Mouse (Mus musculus) midbrain, embryonic 16.5 days (tissue): Measurements from ENCODE around the gene Birc3. TPM values are rescaled to one million over a fixed set of nuclear protein-coding genes. Genes with fewer than 3 reads are reported as not detected.
"Not testable (repeated sequence)": the region's sequence is repeated elsewhere in the genome, so short reads cannot be mapped to it uniquely, and the experiment has no call there.

Experiments
- ATAC-seq: fragments of 200-750 bp; cut with Nextera tagmentation; 2 replicates; pipeline ENCODE4 v1.8.0; 2017; ENCODE audit warnings: moderate TSS enrichment
- H3K27ac ChIP-seq: fragments of 300-500 bp; sonication (generic); 2 replicates; pipeline ENCODE4 v1.5.1; 2014; ENCODE audit warnings: mild to moderate bottlenecking, low read length, mixed read lengths
- H3K27me3 ChIP-seq: fragments of 300-500 bp; sonication (generic); 2 replicates; pipeline ENCODE4 v1.6.1; 2014; ENCODE audit warnings: low read depth, low read length, mixed read lengths; ENCODE audit not compliant: control insufficient read depth, insufficient read depth
- H3K36me3 ChIP-seq: fragments of 300-500 bp; sonication (generic); 2 replicates; pipeline ENCODE4 v1.6.1; 2014; ENCODE audit warnings: mild to moderate bottlenecking, low read length, moderate library complexity, mixed read lengths; ENCODE audit not compliant: control insufficient read depth, insufficient read depth
- H3K4me1 ChIP-seq: fragments of 300-500 bp; sonication (generic); 2 replicates; pipeline ENCODE4 v1.6.1; 2014; ENCODE audit warnings: mild to moderate bottlenecking, low read length, mixed read lengths; ENCODE audit not compliant: control insufficient read depth, insufficient read depth
- H3K4me2 ChIP-seq: fragments of 300-500 bp; sonication (generic); 2 replicates; pipeline ENCODE4 v1.6.1; 2014; ENCODE audit warnings: mild to moderate bottlenecking, low read length, mixed read lengths
- H3K4me3 ChIP-seq: fragments of 300-500 bp; sonication (generic); 2 replicates; pipeline ENCODE4 v1.5.1; 2014; ENCODE audit warnings: low read depth, mild to moderate bottlenecking, low read length, moderate library complexity, mixed read lengths
- H3K9ac ChIP-seq: fragments of 300-500 bp; sonication (generic); 2 replicates; pipeline ENCODE4 v1.6.1; 2014; ENCODE audit warnings: low read depth, low read length, mixed read lengths
- H3K9me3 ChIP-seq: fragments of 300-500 bp; sonication (generic); replicated peaks from 2 replicates; pipeline ENCODE4 v1.6.1; 2014; ENCODE audit warnings: mild to moderate bottlenecking, low read length, mixed read lengths; ENCODE audit not compliant: control insufficient read depth, poor library complexity, severe bottlenecking
- WGBS: fragments of 180-500 bp; shearing (Covaris S2); extraction: QIAGEN DNeasy Blood & Tissue Kit; methylation state at CpG from one replicate; pipeline ENCODE4 v1.1.7; 2014; 5-methylcytosine and 5-hydroxymethylcytosine counted together
- polyA plus RNA-seq: library from polyadenylated mRNA; unstranded; fragments of >200 nt; fragmentation: Nextera tagmentation; extraction: Ambion mirVana; gene quantifications from 2 replicates; pipeline ENCODE4 v1.2.1, GENCODE M21; 2015

Gene Birc3
- polyA plus RNA-seq, 1 experiment from 2014 or later = 1.5 TPM

- Histone ChIP-seq H3K27me3 (no peaks in the 10 kb centered on the region), H3K4me2 (no peak overlapping the region), H3K9me3 (no peaks in the 10 kb centered on the region), H3K9ac (no peak overlapping the region), H3K4me1 (peaks cover 8% of the 10 kb centered on the region), H3K4me3 (no peak overlapping the region), H3K27ac (no peak overlapping the region), H3K36me3 (no peaks in the 10 kb centered on the region)
- WGBS = 66% methylated on average over 4 of the region's 4 CpGs
- ATAC-seq = no peak
Measured at GRCm38 (mm10) chr9:7871316-7872043, 1.5 kb downstream of the Birc3 start.

DNA sequence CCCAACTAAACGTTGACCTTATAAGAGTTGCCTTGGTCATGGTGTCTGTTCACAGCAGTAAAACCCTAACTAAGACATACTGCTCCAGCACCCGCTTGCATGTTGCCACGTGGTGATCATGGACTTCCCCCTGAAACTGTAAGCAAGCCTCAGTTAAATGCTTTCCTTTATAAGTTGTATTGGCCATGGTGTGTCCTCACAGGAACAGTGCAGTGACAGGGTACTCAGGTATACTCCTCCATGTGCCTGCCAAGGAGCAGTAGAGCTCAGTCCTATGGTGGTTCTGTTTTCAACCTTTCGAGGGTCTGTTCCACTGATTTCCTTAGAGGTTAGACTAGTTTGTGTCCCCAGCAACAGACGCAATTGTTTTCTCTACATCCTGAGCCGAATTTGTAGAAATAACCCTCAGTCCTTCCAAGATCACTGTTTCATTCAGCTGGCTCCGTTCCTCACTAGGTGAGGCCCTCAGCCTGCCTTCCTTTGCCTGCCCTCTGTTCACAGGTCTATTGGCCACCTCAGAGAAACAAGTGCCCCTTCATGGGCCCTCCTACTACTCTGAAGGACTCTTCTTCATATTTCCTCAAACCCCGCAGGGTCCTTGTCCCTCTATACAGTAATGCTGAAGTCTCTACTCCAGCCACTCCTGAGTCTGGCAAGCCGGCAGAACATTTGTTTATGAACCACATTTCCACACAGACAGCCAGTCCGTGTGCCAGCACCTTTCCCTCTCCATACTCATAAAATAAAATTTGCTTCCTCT is 2.2 kb downstream of the Birc3 start:
- H3K9me3 ChIP-seq = no peaks in the 10 kb centered on the region
- H3K4me1 ChIP-seq = peaks cover 8% of the 10 kb centered on the region
- H3K4me3 ChIP-seq = no peak overlapping the region
- no peak overlapping the region for H3K9ac ChIP-seq
- H3K27me3 ChIP-seq = no peaks in the 10 kb centered on the region
- no peak for ATAC-seq
- H3K27ac ChIP-seq = no peak overlapping the region
- no peak overlapping the region for H3K4me2 ChIP-seq
- H3K36me3 ChIP-seq = no peaks in the 10 kb centered on the region
- 94% methylated on average over 10 of the region's 10 CpGs for WGBS

GRCm38 (mm10) chr9:7868838-7869491 is 4.0 kb downstream of the Birc3 start:
- Histone ChIP-seq H3K4me1 (peaks cover 8% of the 10 kb centered on the region), H3K27me3 (no peaks in the 10 kb centered on the region), H3K27ac (no peak overlapping the region), H3K9me3 (no peaks in the 10 kb centered on the region), H3K9ac (no peak overlapping the region), H3K4me2 (no peak overlapping the region), H3K4me3 (no peak overlapping the region), H3K36me3 (no peaks in the 10 kb centered on the region)
- ATAC-seq = no peak
- 90% methylated on average over 4 of the region's 4 CpGs for WGBS

DNA sequence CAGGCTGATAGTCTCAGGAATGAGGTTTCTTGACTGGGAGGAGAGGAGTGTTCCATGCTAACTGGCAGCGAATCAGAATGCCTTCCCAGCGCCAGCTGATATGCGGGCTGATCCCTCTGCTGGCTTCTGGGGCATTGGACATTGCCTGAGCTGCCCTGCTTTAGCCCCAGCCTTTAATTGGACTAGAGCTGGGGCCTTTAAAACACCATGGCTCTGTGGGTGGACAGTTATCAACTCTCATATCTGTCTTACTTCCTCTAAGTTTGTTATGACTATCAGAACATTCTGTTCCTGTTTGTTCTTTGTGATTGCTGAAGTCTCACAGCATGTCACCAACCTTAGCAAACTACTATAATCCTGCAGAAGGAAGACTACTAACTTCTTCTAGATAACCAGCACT is 5.0 kb downstream of the Birc3 start:
- Histone ChIP-seq H3K4me1 (peaks cover 7% of the 10 kb centered on the region), H3K27me3 (no peaks in the 10 kb centered on the region), H3K4me2 (no peak overlapping the region), H3K9me3 (no peaks in the 10 kb centered on the region), H3K36me3 (no peaks in the 10 kb centered on the region), H3K4me3 (no peak overlapping the region), H3K27ac (no peak overlapping the region), H3K9ac (no peak overlapping the region)
- ATAC-seq = no peak
- 94% methylated on average over 3 of the region's 3 CpGs for WGBS

DNA sequence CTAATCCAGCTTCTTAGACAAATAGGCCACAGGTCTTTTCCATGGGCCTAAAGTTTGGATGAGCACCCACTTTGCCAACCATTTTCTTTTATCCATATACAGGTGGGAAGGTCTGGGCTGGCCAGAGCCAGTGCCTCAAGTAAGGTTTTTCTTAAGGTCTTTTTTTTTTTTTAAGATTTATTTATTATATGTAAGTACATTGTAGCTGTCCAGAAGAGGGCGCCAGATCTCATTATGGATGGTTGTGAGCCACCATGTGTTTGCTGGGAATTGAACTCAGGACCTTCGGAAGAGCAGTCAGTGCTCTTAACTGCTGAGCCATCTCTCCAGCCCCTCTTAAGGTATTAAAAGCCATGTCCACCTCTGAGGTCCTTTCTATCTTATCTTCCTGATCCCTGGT is 6.0 kb downstream of the Birc3 start:
- not testable (repeated sequence) for H3K4me1 ChIP-seq, H3K27ac ChIP-seq, H3K27me3 ChIP-seq, H3K4me2 ChIP-seq, H3K9me3 ChIP-seq, H3K4me3 ChIP-seq, H3K36me3 ChIP-seq, ATAC-seq, H3K9ac ChIP-seq
- WGBS = 90% methylated on average over 2 of the region's 2 CpGs

GRCm38 (mm10) chr9:7860976-7861375 is 12.0 kb downstream of the Birc3 start:
- Histone ChIP-seq H3K4me2 (no peak overlapping the region), H3K9ac (no peak overlapping the region), H3K27me3 (no peaks in the 10 kb centered on the region), H3K4me3 (no peak overlapping the region), H3K9me3 (no peaks in the 10 kb centered on the region), H3K4me1 (no peaks in the 10 kb centered on the region), H3K36me3 (no peaks in the 10 kb centered on the region; the same call in 1 of the 2 replicates), H3K27ac (no peak overlapping the region)
- WGBS = 90% methylated on average over 5 of the region's 5 CpGs
- ATAC-seq = no peak

GRCm38 (mm10) chr9:7855912-7856311 is 17.1 kb downstream of the Birc3 start:
- Histone ChIP-seq H3K36me3 (no peaks in the 10 kb centered on the region; the same call in 1 of the 2 replicates), H3K4me1 (no peaks in the 10 kb centered on the region), H3K9ac (no peak overlapping the region), H3K9me3 (no peaks in the 10 kb centered on the region), H3K27me3 (no peaks in the 10 kb centered on the region), H3K27ac (no peak overlapping the region), H3K4me2 (no peak overlapping the region), H3K4me3 (no peak overlapping the region)
- no peak for ATAC-seq
- WGBS = 60% methylated on average over 3 of the region's 3 CpGs

GRCm38 (mm10) chr9:7855374-7855773 is 17.6 kb downstream of the Birc3 start:
- Histone ChIP-seq H3K9ac (no peak overlapping the region), H3K27ac (no peak overlapping the region), H3K9me3 (no peaks in the 10 kb centered on the region), H3K27me3 (no peaks in the 10 kb centered on the region), H3K4me1 (no peaks in the 10 kb centered on the region), H3K36me3 (no peaks in the 10 kb centered on the region; the same call in 1 of the 2 replicates), H3K4me3 (no peak overlapping the region), H3K4me2 (no peak overlapping the region)
- WGBS = 35% methylated on average over 1 of the region's 1 CpGs
- ATAC-seq = no peak

GRCm38 (mm10) chr9:7854196-7854595 is 18.8 kb downstream of the Birc3 start:
- ATAC-seq = not testable (repeated sequence)

More at GRCm38 (mm10) chr9:7854196-7854595, 18.8 kb downstream of the Birc3 start:
- not testable (repeated sequence) for H3K36me3 ChIP-seq, H3K4me1 ChIP-seq, H3K9me3 ChIP-seq, H3K4me2 ChIP-seq, H3K4me3 ChIP-seq, H3K27me3 ChIP-seq, H3K9ac ChIP-seq, H3K27ac ChIP-seq
- 60% methylated on average over 14 of the region's 14 CpGs for WGBS
